Mouse (Mus musculus): Measurements from ENCODE around the gene Gm48552. TPM values are rescaled to one million over a fixed set of nuclear protein-coding genes. Genes with fewer than 3 reads are reported as not detected.

The Gm48552 gene
- polyA plus RNA-seq, 1 experiment from 2014 or later: not detected

GRCm38 (mm10) chr10:81412586-81413309, 23.9 kb downstream of the Gm48552 start:
- Histone ChIP-seq H3K36me3 (replicated peaks; ENCODE audit: control insufficient read depth, insufficient read depth, low read depth, low read length) (no peaks in the 10 kb centered on the region; the same call in 1 of the 2 replicates), H3K27me3 (ENCODE audit: control insufficient read depth, insufficient read depth, low read length) (no peaks in the 10 kb centered on the region), H3K9me3 (replicated peaks; ENCODE audit: control insufficient read depth, low read length) (no peaks in the 10 kb centered on the region), H3K4me2 (ENCODE audit: low read depth, low read length) (no peak overlapping the region), H3K4me3 (ENCODE audit: low read depth, low read length) (no peak overlapping the region), H3K4me1 (ENCODE audit: control insufficient read depth, insufficient read depth, low read length) (peaks cover 16% of the 10 kb centered on the region), H3K9ac (replicated peaks; ENCODE audit: low read length) (no peak overlapping the region), H3K27ac (replicated peaks; ENCODE audit: low read depth, low read length) (no peak overlapping the region)
- 76% methylated on average over 16 of the region's 16 CpGs for WGBS
- DNase-seq (ENCODE audit: low spot score) (no peak), ATAC-seq (replicated peaks; ENCODE audit: insufficient number of reproducible peaks, low FRiP score, low TSS enrichment, low read depth) (no peak)

DNA sequence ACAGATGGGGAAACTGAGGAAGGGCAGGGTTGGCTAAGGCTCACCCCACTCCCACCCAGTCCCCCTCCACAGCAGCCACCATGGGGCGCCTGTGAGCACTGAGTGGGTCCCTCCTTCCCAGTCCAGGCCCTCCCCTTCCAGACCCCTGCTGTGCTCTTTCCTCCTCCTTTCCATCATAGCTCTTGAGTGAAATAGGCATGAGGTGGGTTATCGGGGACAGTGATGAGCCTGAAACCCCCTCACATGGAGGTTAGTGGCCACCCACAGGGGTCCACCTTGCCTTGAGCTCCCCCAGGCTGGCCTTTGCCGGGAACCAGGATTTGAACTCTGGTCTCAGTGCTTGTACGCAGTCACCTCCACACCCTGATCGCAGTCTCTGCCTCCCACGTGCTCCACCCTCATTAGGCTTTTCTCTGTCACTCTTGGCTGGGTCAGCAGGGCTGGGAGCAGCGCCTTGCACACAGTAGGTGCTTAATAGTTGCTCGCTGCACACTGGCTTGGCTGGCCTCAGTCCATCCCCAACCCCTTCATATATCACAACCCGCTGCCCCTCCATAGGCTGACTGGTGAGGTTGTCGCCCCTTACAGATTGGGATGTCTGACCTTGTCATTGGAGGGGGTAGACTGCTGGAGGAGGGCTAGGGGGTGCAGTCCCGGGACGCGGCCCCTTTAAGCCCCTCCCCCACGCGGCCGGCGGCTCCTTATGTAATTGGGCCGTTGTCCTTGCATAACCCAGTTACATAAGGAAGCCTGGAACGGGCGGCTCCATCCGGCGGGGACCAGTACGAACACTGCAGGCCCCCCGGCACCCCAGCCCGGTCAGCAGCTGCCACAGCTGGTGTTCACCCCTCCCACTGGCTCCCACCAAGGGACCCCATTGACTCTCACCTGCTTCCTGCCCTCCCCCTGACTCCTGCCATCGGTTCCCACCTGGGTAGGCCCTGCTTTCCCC, 24.8 kb downstream of the Gm48552 start:
- peak; percentile 76 for DNase-seq (ENCODE audit: low spot score)
- 26% methylated on average over 26 of the region's 26 CpGs for WGBS
- H3K4me1 ChIP-seq (ENCODE audit: control insufficient read depth, insufficient read depth, low read length): peaks cover 11% of the 10 kb centered on the region
- no peaks in the 10 kb centered on the region for H3K9me3 ChIP-seq (replicated peaks; ENCODE audit: control insufficient read depth, low read length)
- peak overlapping the region; percentile 25; the same call in 1 of the 2 replicates for H3K27ac ChIP-seq (replicated peaks; ENCODE audit: low read depth, low read length)
- ATAC-seq (replicated peaks; ENCODE audit: insufficient number of reproducible peaks, low FRiP score, low TSS enrichment, low read depth): no peak
- H3K36me3 ChIP-seq (replicated peaks; ENCODE audit: control insufficient read depth, insufficient read depth, low read depth, low read length): no peaks in the 10 kb centered on the region; the same call in 1 of the 2 replicates
- H3K27me3 ChIP-seq (ENCODE audit: control insufficient read depth, insufficient read depth, low read length): no peaks in the 10 kb centered on the region
- 0 out of 2 replicates have a peak overlapping the region, but pooled peaks have one; percentile 19 for H3K4me2 ChIP-seq (ENCODE audit: low read depth, low read length)
- H3K9ac ChIP-seq (replicated peaks; ENCODE audit: low read length): peak overlapping the region; percentile 30
- no peak overlapping the region for H3K4me3 ChIP-seq (ENCODE audit: low read depth, low read length)

- ATAC-seq (replicated peaks; ENCODE audit: insufficient number of reproducible peaks, low FRiP score, low TSS enrichment, low read depth): no peak
- no peak overlapping the region for H3K27ac ChIP-seq (replicated peaks; ENCODE audit: low read depth, low read length)
- H3K36me3 ChIP-seq (replicated peaks; ENCODE audit: control insufficient read depth, insufficient read depth, low read depth, low read length): no peaks in the 10 kb centered on the region; the same call in 1 of the 2 replicates
- H3K27me3 ChIP-seq (ENCODE audit: control insufficient read depth, insufficient read depth, low read length): no peaks in the 10 kb centered on the region
- 0 out of 2 replicates have a peak overlapping the region, but pooled peaks have one; percentile 16 for H3K4me2 ChIP-seq (ENCODE audit: low read depth, low read length)
- no peak overlapping the region for H3K9ac ChIP-seq (replicated peaks; ENCODE audit: low read length)
- no peak overlapping the region for H3K4me3 ChIP-seq (ENCODE audit: low read depth, low read length)
- H3K4me1 ChIP-seq (ENCODE audit: control insufficient read depth, insufficient read depth, low read length): peaks cover 7% of the 10 kb centered on the region
- no peaks in the 10 kb centered on the region for H3K9me3 ChIP-seq (replicated peaks; ENCODE audit: control insufficient read depth, low read length)
- peak; percentile 44 for DNase-seq (ENCODE audit: low spot score)
Observed at GRCm38 (mm10) chr10:81414682-81415081, 25.9 kb downstream of the Gm48552 start.

- 0 out of 2 replicates have a peak overlapping the region, but pooled peaks have one; percentile 16 for H3K4me2 ChIP-seq (ENCODE audit: low read depth, low read length)
- WGBS: 85% methylated on average over 5 of the region's 5 CpGs
- peaks cover 7% of the 10 kb centered on the region for H3K4me1 ChIP-seq (ENCODE audit: control insufficient read depth, insufficient read depth, low read length)
- no peak for ATAC-seq (replicated peaks; ENCODE audit: insufficient number of reproducible peaks, low FRiP score, low TSS enrichment, low read depth)
- no peaks in the 10 kb centered on the region; the same call in 1 of the 2 replicates for H3K36me3 ChIP-seq (replicated peaks; ENCODE audit: control insufficient read depth, insufficient read depth, low read depth, low read length)
- no peak overlapping the region for H3K4me3 ChIP-seq (ENCODE audit: low read depth, low read length)
- no peak overlapping the region; the same call in 1 of the 2 replicates for H3K27ac ChIP-seq (replicated peaks; ENCODE audit: low read depth, low read length)
- no peaks in the 10 kb centered on the region for H3K9me3 ChIP-seq (replicated peaks; ENCODE audit: control insufficient read depth, low read length)
- no peaks in the 10 kb centered on the region for H3K27me3 ChIP-seq (ENCODE audit: control insufficient read depth, insufficient read depth, low read length)
- no peak overlapping the region for H3K9ac ChIP-seq (replicated peaks; ENCODE audit: low read length)
- DNase-seq (ENCODE audit: low spot score): no peak
Observed at GRCm38 (mm10) chr10:81415146-81415545, 26.3 kb downstream of the Gm48552 start.

DNA sequence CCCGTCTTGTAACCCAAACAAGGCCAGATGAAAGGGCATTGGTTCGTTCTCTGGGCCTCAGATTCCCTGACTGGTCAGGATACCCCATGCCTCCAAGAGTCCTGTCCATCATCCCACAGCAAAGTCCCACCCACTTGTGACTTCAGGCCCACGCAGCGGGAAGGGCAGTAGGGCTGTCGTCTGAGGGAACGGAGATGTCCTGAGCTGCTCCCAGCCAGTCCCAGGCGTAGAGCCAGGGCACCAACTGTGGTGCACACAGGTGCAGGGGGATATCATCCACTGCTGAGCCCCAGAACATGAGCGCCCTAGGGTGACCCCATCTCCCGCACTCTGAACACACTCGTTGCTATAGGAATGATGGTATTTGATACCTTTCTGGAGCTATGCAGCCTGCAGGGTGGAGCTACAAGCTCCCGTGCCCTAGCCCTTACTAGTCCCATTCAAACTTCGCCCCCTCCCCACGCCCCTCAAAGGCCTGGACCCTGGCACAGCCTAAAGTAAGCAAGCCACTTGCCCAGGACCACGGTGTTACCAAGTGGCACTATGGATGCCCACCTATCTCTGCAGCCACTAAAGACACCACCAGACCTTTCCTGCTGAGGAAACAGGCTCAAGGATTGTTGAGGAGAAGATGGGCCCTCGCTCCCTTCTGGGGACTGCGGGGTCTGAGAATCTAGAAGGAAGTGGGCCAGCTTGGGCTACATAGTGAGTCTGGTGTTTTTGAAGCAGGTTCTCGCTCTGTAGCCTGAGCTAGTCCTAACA, 26.9 kb downstream of the Gm48552 start:
- Histone ChIP-seq H3K4me3 (ENCODE audit: low read depth, low read length) (no peak overlapping the region; the same call in 1 of the 2 replicates), H3K27ac (replicated peaks; ENCODE audit: low read depth, low read length) (peak overlapping the region; percentile 41), H3K36me3 (replicated peaks; ENCODE audit: control insufficient read depth, insufficient read depth, low read depth, low read length) (no peaks in the 10 kb centered on the region; the same call in 1 of the 2 replicates), H3K9me3 (replicated peaks; ENCODE audit: control insufficient read depth, low read length) (no peaks in the 10 kb centered on the region), H3K4me1 (ENCODE audit: control insufficient read depth, insufficient read depth, low read length) (peaks cover 7% of the 10 kb centered on the region), H3K4me2 (ENCODE audit: low read depth, low read length) (no peak overlapping the region), H3K9ac (replicated peaks; ENCODE audit: low read length) (no peak overlapping the region), H3K27me3 (ENCODE audit: control insufficient read depth, insufficient read depth, low read length) (no peaks in the 10 kb centered on the region)
- ATAC-seq (replicated peaks; ENCODE audit: insufficient number of reproducible peaks, low FRiP score, low TSS enrichment, low read depth): no peak
- WGBS: 60% methylated on average over 17 of the region's 17 CpGs
- DNase-seq (ENCODE audit: low spot score): no peak

- no peaks in the 10 kb centered on the region for H3K27me3 ChIP-seq (ENCODE audit: control insufficient read depth, insufficient read depth, low read length)
- H3K4me3 ChIP-seq (ENCODE audit: low read depth, low read length): peak overlapping the region; percentile 30
- 1% methylated on average over 26 of the region's 26 CpGs for WGBS
- peak overlapping the region; percentile 32; the same call in 1 of the 2 replicates for H3K27ac ChIP-seq (replicated peaks; ENCODE audit: low read depth, low read length)
- H3K4me2 ChIP-seq (ENCODE audit: low read depth, low read length): peak overlapping the region; percentile 75
- peaks cover 7% of the 10 kb centered on the region for H3K4me1 ChIP-seq (ENCODE audit: control insufficient read depth, insufficient read depth, low read length)
- no peaks in the 10 kb centered on the region; the same call in 1 of the 2 replicates for H3K36me3 ChIP-seq (replicated peaks; ENCODE audit: control insufficient read depth, insufficient read depth, low read depth, low read length)
- peak overlapping the region; percentile 64 for H3K9ac ChIP-seq (replicated peaks; ENCODE audit: low read length)
- ATAC-seq (replicated peaks; ENCODE audit: insufficient number of reproducible peaks, low FRiP score, low TSS enrichment, low read depth) (peak; percentile 29), DNase-seq (ENCODE audit: low spot score) (peak; percentile 87)
- H3K9me3 ChIP-seq (replicated peaks; ENCODE audit: control insufficient read depth, low read length): no peaks in the 10 kb centered on the region
Observed at GRCm38 (mm10) chr10:81416581-81417226, 27.9 kb downstream of the Gm48552 start.
